Comparison of ENCODE assay signal across 13 mouse cellular contexts in genomic region chr14:80055725-80056124, GRCm38 (mm10).
"Had no signal": no experiment of that assay in that cellular context is flagged by ENCODE, and none has a peak within 500 bp of the region (broad histone marks: within the 10 kb centered on the region; RNA-seq: fewer than 3 reads in every experiment).

No protein-coding gene starts in this region.

- H3K4me1 ChIP-seq: megakaryocyte, embryonic 14.5 days; midbrain, embryonic 13.5 days; midbrain, embryonic 15.5 days; neural tube, embryonic 12.5 days had no signal

- H3K27me3 ChIP-seq: megakaryocyte, embryonic 14.5 days; midbrain, embryonic 13.5 days; midbrain, embryonic 15.5 days; neural tube, embryonic 12.5 days had no signal

- H3K4me3 ChIP-seq: megakaryocyte, embryonic 14.5 days; midbrain, embryonic 13.5 days; midbrain, embryonic 15.5 days; neural tube, embryonic 12.5 days had no signal

- DNase-seq: lung, adult 18-20 months; lung, embryonic 14.5 days; lung, postnatal 10 days; lung, postnatal 36 days; right cerebral cortex, postnatal 14 days; thymus, adult 18-20 months; thymus, postnatal 14 days; thymus, postnatal 36 days had no signal

- H3K36me3 ChIP-seq: midbrain, embryonic 13.5 days; midbrain, embryonic 15.5 days; neural tube, embryonic 12.5 days had no signal

- H3K27ac ChIP-seq: macrophage; midbrain, embryonic 13.5 days; midbrain, embryonic 15.5 days; neural tube, embryonic 12.5 days had no signal

- H3K9me3 ChIP-seq: midbrain, embryonic 13.5 days; midbrain, embryonic 15.5 days; neural tube, embryonic 12.5 days had no signal
